Mouse (Mus musculus): Measurements from ENCODE around the gene Cryge. TPM values are rescaled to one million over a fixed set of nuclear protein-coding genes. Genes with fewer than 3 reads are reported as not detected.

Cryge gene
- polyA plus RNA-seq, 1 experiment from 2014 or later, result not detected

GRCm38 (mm10) chr1:65075607-65076006 is 24.7 kb upstream of the Cryge start:
- Histone ChIP-seq H3K4me1 (ENCODE audit: insufficient read depth) (no peaks in the 10 kb centered on the region), H3K9ac (replicated peaks) (no peak overlapping the region), H3K9me3 (ENCODE audit: low read length) (no peaks in the 10 kb centered on the region), H3K27me3 (ENCODE audit: insufficient read depth, low read length) (no peaks in the 10 kb centered on the region), H3K4me3 (ENCODE audit: low read depth, low read length) (no peak overlapping the region), H3K27ac (ENCODE audit: low read depth) (no peak overlapping the region), H3K4me2 (ENCODE audit: low read depth, low read length) (no peak overlapping the region), H3K36me3 (replicated peaks; ENCODE audit: insufficient read depth, low read length) (no peaks in the 10 kb centered on the region)
- WGBS (ENCODE audit: insufficient replicate concordance), result 23% methylated on average over 5 of the region's 5 CpGs
- TF ChIP-seq EP300 (IDR thresholded peaks at IDR 0.05; ENCODE audit: low read depth), result no peak
- TF ChIP-seq CTCF (IDR thresholded peaks at IDR 0.05; ENCODE audit: low read depth), result peak; percentile 16; the same call in 1 of the 2 replicates
- ATAC-seq (no peak), DNase-seq (no peak)

GRCm38 (mm10) chr1:65073589-65073988 is 22.6 kb upstream of the Cryge start, which contains the start of gene Crygc:
Gene Crygc (minus strand): TSS chr1:65073689.
- Histone ChIP-seq H3K36me3 (replicated peaks; ENCODE audit: insufficient read depth, low read length) (no peaks in the 10 kb centered on the region), H3K9me3 (ENCODE audit: low read length) (no peaks in the 10 kb centered on the region), H3K27ac (ENCODE audit: low read depth) (no peak within 1 kb of the TSS), H3K9ac (replicated peaks) (no peak within 1 kb of the TSS), H3K4me1 (ENCODE audit: insufficient read depth) (no peaks in the 10 kb centered on the region), H3K4me2 (ENCODE audit: low read depth, low read length) (no peak within 1 kb of the TSS), H3K27me3 (ENCODE audit: insufficient read depth, low read length) (no peaks in the 10 kb centered on the region), H3K4me3 (ENCODE audit: low read depth, low read length) (no peak within 1 kb of the TSS)
- TF ChIP-seq EP300 (IDR thresholded peaks at IDR 0.05; ENCODE audit: low read depth) (no peak), CTCF (IDR thresholded peaks at IDR 0.05; ENCODE audit: low read depth) (no peak)
- WGBS (ENCODE audit: insufficient replicate concordance), result 64% methylated on average over 6 of the region's 6 CpGs
- ATAC-seq (no peak), DNase-seq (no peak)

- Histone ChIP-seq H3K4me1 (ENCODE audit: insufficient read depth) (no peaks in the 10 kb centered on the region), H3K4me2 (ENCODE audit: low read depth, low read length) (no peak overlapping the region), H3K9me3 (ENCODE audit: low read length) (no peaks in the 10 kb centered on the region), H3K36me3 (replicated peaks; ENCODE audit: insufficient read depth, low read length) (no peaks in the 10 kb centered on the region), H3K27ac (ENCODE audit: low read depth) (no peak overlapping the region), H3K4me3 (ENCODE audit: low read depth, low read length) (no peak overlapping the region), H3K27me3 (ENCODE audit: insufficient read depth, low read length) (no peaks in the 10 kb centered on the region), H3K9ac (replicated peaks) (no peak overlapping the region)
- DNase-seq, result no peak
- ATAC-seq, result no peak
- TF ChIP-seq CTCF (IDR thresholded peaks at IDR 0.05; ENCODE audit: low read depth), result no peak
- no peak for TF ChIP-seq EP300 (IDR thresholded peaks at IDR 0.05; ENCODE audit: low read depth)
These were observed 16.9 kb upstream of the Cryge start for GRCm38 (mm10) chr1:65067842-65068241.

- no peak for TF ChIP-seq CTCF (IDR thresholded peaks at IDR 0.05; ENCODE audit: low read depth)
These were observed 13.3 kb upstream of the Cryge start for GRCm38 (mm10) chr1:65064201-65064600.

GRCm38 (mm10) chr1:65063352-65063751 is 12.4 kb upstream of the Cryge start, which contains the start of gene Crygd:
Gene Crygd (minus strand): TSS chr1:65063452.
- H3K9ac ChIP-seq (replicated peaks), result no peak within 1 kb of the TSS
- no peak within 1 kb of the TSS for H3K4me2 ChIP-seq (ENCODE audit: low read depth, low read length)
- H3K27ac ChIP-seq (ENCODE audit: low read depth), result no peak within 1 kb of the TSS
- ATAC-seq (no peak), DNase-seq (no peak)
- no peaks in the 10 kb centered on the region for H3K4me1 ChIP-seq (ENCODE audit: insufficient read depth)
- H3K9me3 ChIP-seq (ENCODE audit: low read length), result no peaks in the 10 kb centered on the region
- H3K27me3 ChIP-seq (ENCODE audit: insufficient read depth, low read length), result no peaks in the 10 kb centered on the region
- no peaks in the 10 kb centered on the region for H3K36me3 ChIP-seq (replicated peaks; ENCODE audit: insufficient read depth, low read length)
- 74% methylated on average over 8 of the region's 8 CpGs for WGBS (ENCODE audit: insufficient replicate concordance)
- no peak for TF ChIP-seq EP300 (IDR thresholded peaks at IDR 0.05; ENCODE audit: low read depth)
- TF ChIP-seq CTCF (IDR thresholded peaks at IDR 0.05; ENCODE audit: low read depth), result no peak
- no peak within 1 kb of the TSS for H3K4me3 ChIP-seq (ENCODE audit: low read depth, low read length)

More at GRCm38 (mm10) chr1:65064201-65064600, 13.3 kb upstream of the Cryge start:
- Histone ChIP-seq H3K27me3 (ENCODE audit: insufficient read depth, low read length) (no peaks in the 10 kb centered on the region), H3K36me3 (replicated peaks; ENCODE audit: insufficient read depth, low read length) (no peaks in the 10 kb centered on the region), H3K4me2 (ENCODE audit: low read depth, low read length) (no peak overlapping the region), H3K9ac (replicated peaks) (no peak overlapping the region), H3K27ac (ENCODE audit: low read depth) (no peak overlapping the region), H3K4me3 (ENCODE audit: low read depth, low read length) (no peak overlapping the region), H3K4me1 (ENCODE audit: insufficient read depth) (no peaks in the 10 kb centered on the region), H3K9me3 (ENCODE audit: low read length) (no peaks in the 10 kb centered on the region)
- ATAC-seq (no peak), DNase-seq (no peak)
- WGBS (ENCODE audit: insufficient replicate concordance), result 81% methylated on average over 15 of the region's 15 CpGs

- no peak overlapping the region for H3K27ac ChIP-seq (ENCODE audit: low read depth)
- DNase-seq (no peak), ATAC-seq (no peak)
- no peaks in the 10 kb centered on the region for H3K27me3 ChIP-seq (ENCODE audit: insufficient read depth, low read length)
- H3K9me3 ChIP-seq (ENCODE audit: low read length), result no peaks in the 10 kb centered on the region
- no peaks in the 10 kb centered on the region for H3K4me1 ChIP-seq (ENCODE audit: insufficient read depth)
- no peak overlapping the region for H3K9ac ChIP-seq (replicated peaks)
- 39% methylated on average over 2 of the region's 2 CpGs for WGBS (ENCODE audit: insufficient replicate concordance)
- H3K4me2 ChIP-seq (ENCODE audit: low read depth, low read length), result no peak overlapping the region
- H3K4me3 ChIP-seq (ENCODE audit: low read depth, low read length), result no peak overlapping the region
- no peaks in the 10 kb centered on the region for H3K36me3 ChIP-seq (replicated peaks; ENCODE audit: insufficient read depth, low read length)
- no peak for TF ChIP-seq CTCF (IDR thresholded peaks at IDR 0.05; ENCODE audit: low read depth)
These were observed 1.2 kb upstream of the Cryge start for GRCm38 (mm10) chr1:65052140-65052539.

- Histone ChIP-seq H3K4me1 (ENCODE audit: insufficient read depth) (no peaks in the 10 kb centered on the region), H3K9ac (replicated peaks) (no peak overlapping the region)
- WGBS (ENCODE audit: insufficient replicate concordance), result 75% methylated on average over 7 of the region's 7 CpGs
These were observed 747 bp upstream of the Cryge start for GRCm38 (mm10) chr1:65051696-65052095.

More at GRCm38 (mm10) chr1:65051696-65052095, 747 bp upstream of the Cryge start:
- Histone ChIP-seq H3K9me3 (ENCODE audit: low read length) (no peaks in the 10 kb centered on the region), H3K4me2 (ENCODE audit: low read depth, low read length) (no peak overlapping the region), H3K4me3 (ENCODE audit: low read depth, low read length) (no peak overlapping the region), H3K36me3 (replicated peaks; ENCODE audit: insufficient read depth, low read length) (no peaks in the 10 kb centered on the region), H3K27ac (ENCODE audit: low read depth) (no peak overlapping the region), H3K27me3 (ENCODE audit: insufficient read depth, low read length) (no peaks in the 10 kb centered on the region)
- no peak for ATAC-seq
- no peak for TF ChIP-seq CTCF (IDR thresholded peaks at IDR 0.05; ENCODE audit: low read depth)
- no peak for TF ChIP-seq EP300 (IDR thresholded peaks at IDR 0.05; ENCODE audit: low read depth)
- DNase-seq, result no peak
